ENCODE assay signal across 8 mouse cellular contexts in the genomic region with DNA sequence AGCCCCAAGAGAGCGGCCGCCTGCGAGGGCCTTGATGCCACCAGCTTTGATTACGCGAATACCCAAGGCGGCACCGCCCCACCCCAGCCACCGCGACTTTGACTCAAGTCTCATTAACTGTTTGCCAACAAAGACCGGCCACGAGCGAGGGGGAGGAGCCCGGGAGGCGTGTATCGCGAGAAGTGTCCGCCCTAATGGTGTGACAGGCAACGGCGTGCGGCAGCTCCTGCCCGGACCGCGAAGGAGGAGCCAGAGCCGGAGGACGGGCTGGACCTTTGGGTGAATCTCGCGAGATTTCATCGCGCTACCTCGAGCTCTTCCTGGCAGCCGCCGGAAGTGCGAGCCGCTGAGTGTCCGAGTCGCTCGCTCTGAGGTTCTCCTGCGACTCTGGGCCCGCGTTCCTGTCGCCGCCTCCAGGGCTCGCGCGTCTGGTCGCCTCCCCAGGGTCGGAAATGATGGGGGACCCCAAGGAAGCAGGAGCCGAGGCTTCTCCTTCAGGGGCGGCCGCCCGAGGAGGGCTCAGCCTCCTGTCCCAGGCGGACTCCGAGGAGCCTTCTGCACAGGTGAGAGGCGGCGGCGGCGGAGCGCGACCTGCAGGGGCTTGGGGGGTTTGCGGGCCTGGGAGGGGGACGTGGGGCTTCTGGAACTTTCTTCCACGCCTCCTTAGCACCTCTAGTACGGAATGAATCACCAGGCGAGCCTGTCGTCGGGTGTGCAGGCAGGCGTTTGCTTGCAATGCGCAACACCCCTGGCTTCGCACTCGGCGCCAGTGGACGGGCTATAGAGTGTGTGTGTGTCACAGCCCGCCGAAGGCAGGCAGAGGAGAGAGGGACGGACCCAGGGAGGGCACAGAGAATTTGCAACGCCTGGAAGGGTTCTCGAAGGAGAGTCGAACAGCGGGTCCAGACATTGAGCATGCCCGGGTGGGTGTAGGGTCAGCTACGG. TPM values are rescaled to one million over a fixed set of nuclear protein-coding genes. Genes with fewer than 3 reads are reported as not detected.
DNase-seq lines count a peak whose midpoint lies in the region; ATAC-seq lines count a peak whose summit lies in the region.

A gene (plus strand): TSS at position 183 of the 945 bp plus-strand sequence.

- peak; percentile 89 for ATAC-seq in megakaryocyte progenitor cell, adult 5-6 weeks (replicated peaks; ENCODE audit: poor library complexity)

- DNase-seq in adipocyte (ENCODE audit: low spot score) = peak; percentile 97
- peak; percentile 100 for DNase-seq in embryo, embryonic 10 days (ENCODE audit: low spot score)
- peak; percentile 95 for DNase-seq in gastrocnemius, postnatal 10 days
- peak; percentile 99 for DNase-seq in induced T-regulatory cell, adult 2 months (ENCODE audit: low read depth)
- DNase-seq in left cerebral cortex, adult 9 months (ENCODE audit: low spot score in 2 of 2) = peak; percentile 95 to 97
- peak; percentile 97 for DNase-seq in right cerebral cortex, postnatal 14 days
- peak; percentile 99 for DNase-seq in urinary bladder, postnatal 36 days (ENCODE audit: low spot score in 2 of 2)

RNA-seq across cellular contexts. Expression of the gene that starts here (rescaled TPM):
- 10 to 100 TPM; 12.1 to 12.9 TPM for total RNA-seq in gastrocnemius, postnatal 10 days (2021)
- total RNA-seq in megakaryocyte progenitor cell, adult 5-6 weeks (2015) = 13.5 and 22.4 TPM in 2 replicates
- total RNA-seq in megakaryocyte progenitor cell, adult 5-6 weeks (2017) = 20.4 and 26.7 TPM in 2 replicates

Comparison
In these comparisons a context has a peak if more than half of its experiments do, and no peak if none do; other contexts are left out.
1. Peak in every context shown above with its lines: DNase-seq and ATAC-seq.